Mouse (Mus musculus) heart, adult 2 months (tissue): ENCODE measurements at regions not wholly inside any gene's neighbourhood (a gene's known extent, or its start where the extent isn't known, plus 50 kb on each side); places are given as distances from the start of the nearest gene placed in this dataset.

Experiments used
- CTCF ChIP-seq: fragments of 200-600 bp; IDR thresholded peaks from 2 replicates; pipeline ENCODE4 v1.8.1; 2022; ENCODE audit warnings: antibody characterized with exemption, mild to moderate bottlenecking, moderate library complexity
- POLR2A ChIP-seq: fragments of 200-500 bp; IDR thresholded peaks from 2 replicates; pipeline ENCODE4 v1.6.1; 2011; ENCODE audit warnings: mild to moderate bottlenecking, low read depth, low read length, control low read depth; ENCODE audit not compliant: insufficient read depth

DNA sequence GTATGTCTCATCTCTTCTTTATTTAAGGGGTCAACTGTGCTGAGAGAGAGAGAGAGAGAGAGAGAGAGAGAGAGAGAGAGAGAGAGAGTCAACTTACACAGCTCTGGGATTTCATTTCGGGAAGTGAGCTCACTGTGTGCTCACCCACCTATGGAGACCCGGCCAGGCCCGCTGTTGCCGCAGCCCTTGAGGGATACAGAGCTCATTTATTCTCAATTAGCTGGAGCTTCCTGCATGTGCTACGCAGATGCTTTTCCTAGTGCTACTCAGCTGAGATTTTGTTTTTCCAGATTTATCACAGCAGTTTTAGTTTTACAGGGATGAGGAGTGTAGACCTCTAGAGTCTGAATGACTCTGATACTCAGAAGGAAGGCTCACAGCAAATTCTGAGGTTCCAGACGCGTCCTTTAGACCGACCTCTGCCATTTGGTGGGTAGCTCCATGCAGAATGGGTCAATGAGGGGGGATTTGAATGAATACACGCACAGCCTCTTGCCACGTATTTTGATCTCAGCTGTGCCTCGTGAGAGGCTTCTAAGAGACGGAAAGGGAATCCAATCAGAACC lies 170.6 kb upstream of the Krr1 start:
- TF ChIP-seq CTCF: no peak
- TF ChIP-seq POLR2A: no peak
